Mouse (Mus musculus): ENCODE results near the gene Dcun1d2. TPM values are rescaled to one million over a fixed set of nuclear protein-coding genes. Genes with fewer than 3 reads are reported as not detected.
A peak's percentile ranks its signal among the peaks of the same experiment; 100 is the strongest.

Gene Dcun1d2
- total RNA-seq, 4 experiments from 2014 or later = 35.8 to 39.8 (median 38.4) TPM

- DNase-seq (ENCODE audit: low spot score in 2 of 2) = peak; percentile 65 to 79
Measured at GRCm38 (mm10) chr8:13254019-13254418, 33.9 kb downstream of the Dcun1d2 start, which contains the start of gene Adprhl1. Gene Adprhl1, minus strand, starts transcription at chr8:13254162.

- DNase-seq (ENCODE audit: low spot score in 2 of 2) = no peak
Measured at GRCm38 (mm10) chr8:13253413-13253812, 34.5 kb downstream of the Dcun1d2 start.

DNA sequence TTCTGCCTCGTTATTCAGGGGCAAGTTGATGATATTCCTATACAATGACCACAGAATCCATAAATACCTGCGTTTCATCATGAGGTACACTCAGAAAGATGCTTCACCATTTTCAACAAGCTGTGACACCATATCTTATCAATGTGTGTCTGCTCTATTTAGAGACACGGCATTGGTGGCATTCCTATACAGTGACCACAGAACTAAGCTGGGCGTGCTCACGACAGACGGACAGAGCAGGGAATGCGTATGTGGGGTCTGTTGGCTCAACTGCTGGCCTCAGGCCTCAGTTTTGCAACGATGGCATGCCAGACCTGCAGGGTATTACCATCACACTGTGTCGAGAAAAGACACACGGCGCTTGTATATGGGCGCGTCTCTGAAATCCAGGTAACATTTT is 35.1 kb downstream of the Dcun1d2 start:
- DNase-seq (ENCODE audit: low spot score in 2 of 2) = no peak

DNA sequence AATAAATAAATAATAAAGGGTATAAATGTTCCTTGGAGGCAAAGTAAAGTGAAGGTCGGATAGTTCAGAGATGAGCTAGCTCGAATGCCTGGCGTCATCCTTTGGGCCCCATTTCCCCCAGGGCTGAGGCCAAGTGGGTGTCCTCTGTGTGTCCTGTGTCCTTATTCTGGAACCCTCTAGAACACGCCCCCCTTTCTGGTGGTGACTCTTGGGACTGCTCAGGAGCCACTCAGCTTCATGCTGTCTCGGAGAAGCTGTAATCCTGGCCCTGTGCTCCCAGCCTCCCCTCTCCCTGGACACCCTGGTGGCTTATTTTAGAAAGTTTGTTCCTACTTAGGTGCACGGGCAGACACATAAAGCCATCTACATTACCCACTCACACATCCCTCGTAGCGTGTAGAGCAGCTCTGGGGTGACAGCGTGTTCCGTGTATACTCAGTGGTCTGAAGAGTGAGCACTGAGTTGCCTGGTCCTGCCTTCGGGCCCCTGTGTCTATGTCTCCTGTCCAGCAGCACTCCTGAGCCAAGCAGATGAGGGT is 43.5 kb downstream of the Dcun1d2 start:
- DNase-seq (ENCODE audit: low spot score in 2 of 2) = no peak

DNA sequence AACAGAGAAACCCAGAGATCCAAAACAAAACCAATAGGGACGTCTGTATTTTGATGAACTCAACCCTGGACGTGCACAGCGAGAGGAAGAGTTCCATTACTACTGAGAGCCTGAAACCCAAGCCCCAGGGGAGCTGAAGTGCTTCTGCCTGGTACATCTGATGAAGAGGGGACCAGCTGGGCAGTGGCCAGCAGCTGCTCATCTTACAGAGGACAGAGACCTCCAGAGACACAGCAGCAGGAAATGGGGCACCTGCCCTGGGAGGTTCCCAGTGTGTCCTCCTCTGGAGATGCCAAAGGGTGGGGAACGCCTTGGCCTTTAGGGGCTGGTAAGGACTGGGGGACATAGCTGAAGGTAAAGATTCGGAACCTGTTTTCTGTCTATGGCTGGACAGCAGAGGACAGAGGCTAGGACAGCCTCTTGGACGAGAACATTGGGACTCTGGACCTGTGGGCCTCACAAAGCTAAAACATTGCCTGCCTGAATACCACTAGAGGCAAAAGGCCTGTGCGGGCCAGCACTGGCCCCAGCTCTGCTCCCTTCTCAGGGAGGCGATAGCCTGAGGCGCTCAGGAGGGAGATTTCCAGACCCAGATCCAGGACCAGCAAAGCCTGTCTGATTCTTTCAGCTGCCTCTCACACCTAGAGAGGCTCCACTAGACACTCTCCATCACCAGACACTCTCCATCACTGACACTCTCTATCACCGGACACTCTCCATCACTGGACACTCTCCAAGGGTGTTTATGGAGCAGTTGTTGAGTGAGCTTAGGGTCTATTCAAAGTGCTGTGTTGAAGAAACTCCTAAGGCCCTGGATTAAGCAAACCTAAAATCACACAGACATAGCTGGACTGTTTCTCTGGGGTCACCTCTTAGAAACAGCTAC is 44.7 kb downstream of the Dcun1d2 start:
- DNase-seq (ENCODE audit: low spot score in 2 of 2) = no peak

DNA sequence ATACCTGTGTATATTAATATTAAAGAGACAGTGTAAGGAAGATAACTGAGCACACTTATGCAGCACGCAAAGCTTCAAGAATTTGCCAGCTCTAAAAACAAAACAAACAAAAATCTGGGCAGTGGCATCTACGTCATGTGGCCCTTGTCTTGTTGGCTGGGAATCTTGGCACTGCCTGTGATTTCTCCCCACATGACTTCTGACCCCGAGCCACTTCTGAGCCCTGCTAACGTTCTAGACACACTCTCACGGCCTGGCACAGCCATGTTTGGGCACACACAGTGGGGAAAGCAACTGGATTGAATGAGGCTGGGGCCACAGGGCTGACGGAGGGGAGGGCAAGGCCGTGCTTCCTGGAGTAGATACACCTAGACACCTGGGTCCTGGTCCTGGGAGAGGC is 47.2 kb downstream of the Dcun1d2 start:
- DNase-seq (ENCODE audit: low spot score in 2 of 2) = no peak

DNA sequence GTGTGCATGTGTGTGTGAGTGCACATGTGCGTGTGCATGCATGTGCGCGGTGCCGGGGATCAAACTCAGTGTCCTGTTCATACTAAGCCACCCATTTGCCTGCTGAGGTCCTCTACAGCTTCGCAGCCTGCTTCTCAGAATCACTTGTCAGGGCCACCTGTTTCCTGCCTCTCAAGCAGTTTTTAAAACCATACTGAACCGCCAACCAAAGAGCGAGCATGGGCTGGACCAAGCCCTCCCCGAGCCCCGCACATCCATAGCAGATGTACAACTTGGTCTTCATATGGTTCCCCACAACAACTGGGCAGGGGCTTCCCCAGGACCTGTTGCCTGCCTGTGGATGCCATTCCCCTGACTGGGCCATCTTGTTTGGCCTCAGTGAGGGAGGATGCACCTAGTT is 47.9 kb downstream of the Dcun1d2 start:
- no peak for DNase-seq (ENCODE audit: low spot score in 2 of 2)

DNA sequence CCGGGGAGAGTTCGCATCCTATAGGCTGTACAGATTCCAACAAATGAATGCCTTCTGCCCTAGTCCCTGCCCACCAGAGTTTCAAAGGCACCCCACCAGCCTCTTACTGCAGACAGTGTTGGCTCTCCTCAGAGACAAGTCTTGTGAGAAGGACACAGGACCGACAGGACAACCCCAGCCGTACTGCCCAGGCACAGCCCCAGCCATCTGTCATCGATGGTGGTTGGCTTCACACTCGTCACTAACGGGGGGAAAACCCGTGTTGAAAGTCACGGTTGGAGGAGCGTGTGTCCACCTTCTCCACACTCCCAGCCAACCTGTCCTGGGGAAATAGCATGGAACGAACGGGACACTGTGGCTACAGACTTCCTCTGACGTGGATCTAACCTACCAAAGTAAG is 53.1 kb downstream of the Dcun1d2 start:
- no peak for DNase-seq (ENCODE audit: low spot score in 2 of 2)

DNA sequence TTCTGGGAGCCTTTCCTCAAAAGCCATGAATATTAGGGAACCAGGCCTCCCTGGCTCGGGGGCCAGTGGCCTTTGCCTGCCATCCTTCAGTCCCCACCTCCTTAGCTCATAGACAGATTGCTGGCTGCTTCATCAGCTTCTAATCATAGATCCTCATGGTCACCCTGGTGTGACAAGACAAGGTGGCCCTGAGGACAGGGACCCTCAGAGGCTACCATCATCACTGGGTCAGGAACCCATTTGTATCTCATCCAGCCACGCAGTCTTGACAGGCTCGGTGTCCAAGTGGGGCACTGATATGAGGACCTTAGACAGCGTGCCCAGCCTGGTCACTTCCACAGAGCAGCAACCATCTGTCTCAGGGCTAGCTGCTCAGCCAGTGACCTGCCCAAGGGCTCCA is 57.5 kb downstream of the Dcun1d2 start:
- no peak for DNase-seq (ENCODE audit: low spot score in 2 of 2)

DNA sequence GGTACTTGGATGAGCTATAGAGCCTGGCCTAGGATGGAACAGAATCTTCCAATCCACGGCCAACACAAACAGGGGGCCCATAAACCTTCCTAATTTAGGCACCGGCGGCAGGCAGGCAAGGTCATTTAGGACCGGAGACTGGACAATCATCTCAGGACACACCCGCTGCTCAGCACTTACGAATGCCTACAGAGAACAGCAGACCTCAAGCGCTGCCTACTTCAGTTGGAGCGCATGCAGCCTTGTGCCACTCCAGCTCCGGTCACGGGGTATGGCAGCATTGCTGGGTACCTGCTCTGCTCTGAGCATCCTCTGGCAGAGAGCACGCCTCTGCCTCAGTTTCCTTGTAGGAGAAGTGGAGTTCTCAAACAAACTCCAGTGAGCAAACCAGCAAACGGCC is 58.1 kb downstream of the Dcun1d2 start:
- DNase-seq (ENCODE audit: low spot score in 2 of 2) = no peak

DNA sequence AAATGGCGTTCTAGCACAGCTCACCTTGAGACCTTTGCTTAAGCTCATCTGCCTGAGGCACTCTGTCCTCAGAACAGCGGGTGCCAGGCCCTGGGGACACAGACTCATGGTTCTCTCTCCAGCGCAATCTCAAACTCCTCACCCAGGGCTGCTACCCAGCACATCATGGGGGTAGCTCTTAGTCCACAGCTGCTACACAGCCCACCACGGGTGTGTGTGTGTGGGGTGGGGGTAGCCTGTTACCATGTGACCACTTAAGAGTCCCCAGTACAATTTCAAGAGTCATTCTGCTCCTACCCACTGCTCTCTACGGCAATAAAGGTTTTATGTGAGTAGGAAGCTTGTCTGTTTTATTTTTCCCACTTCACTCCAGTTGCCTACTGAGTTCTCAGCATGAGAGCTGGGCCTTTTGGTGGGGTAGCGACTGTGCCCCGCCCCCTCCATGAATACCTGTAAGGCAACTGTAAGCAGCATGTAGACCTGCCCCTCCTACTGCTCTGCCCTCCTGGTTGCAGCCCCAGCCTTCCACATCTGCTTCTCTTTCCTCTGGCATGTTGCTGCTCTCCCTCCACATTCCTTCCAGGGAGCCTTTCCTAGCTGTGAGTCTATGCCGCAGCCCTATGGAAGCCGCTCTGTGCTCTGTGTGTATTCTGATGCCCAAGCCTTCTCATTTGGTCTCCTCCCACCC is 58.9 kb downstream of the Dcun1d2 start:
- no peak for DNase-seq (ENCODE audit: low spot score in 2 of 2)

DNA sequence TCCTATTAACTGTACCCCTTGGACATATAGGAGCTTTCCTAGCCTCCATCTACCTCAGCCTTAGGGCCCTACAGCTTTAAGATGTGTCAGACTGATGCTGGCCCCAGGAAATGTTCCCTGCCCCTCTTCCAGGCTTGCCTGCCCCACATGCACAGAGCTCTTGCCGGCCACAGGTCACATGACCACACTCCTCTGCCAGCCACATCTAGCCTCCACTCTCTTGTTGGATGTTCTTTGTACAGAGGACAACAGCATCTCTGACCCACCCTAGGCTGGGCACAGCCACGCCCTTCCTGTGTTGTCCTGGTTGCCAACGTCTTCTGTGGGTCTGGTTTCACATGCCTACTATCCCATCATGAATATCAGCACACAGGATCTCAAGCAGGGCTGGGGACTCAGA is 60.7 kb downstream of the Dcun1d2 start:
- DNase-seq (ENCODE audit: low spot score in 2 of 2) = peak in 1 of 2 experiments; percentile 17

- peak; percentile 38 to 47 for DNase-seq (ENCODE audit: low spot score in 2 of 2)
Measured at GRCm38 (mm10) chr8:13226288-13226687, 61.6 kb downstream of the Dcun1d2 start.

DNA sequence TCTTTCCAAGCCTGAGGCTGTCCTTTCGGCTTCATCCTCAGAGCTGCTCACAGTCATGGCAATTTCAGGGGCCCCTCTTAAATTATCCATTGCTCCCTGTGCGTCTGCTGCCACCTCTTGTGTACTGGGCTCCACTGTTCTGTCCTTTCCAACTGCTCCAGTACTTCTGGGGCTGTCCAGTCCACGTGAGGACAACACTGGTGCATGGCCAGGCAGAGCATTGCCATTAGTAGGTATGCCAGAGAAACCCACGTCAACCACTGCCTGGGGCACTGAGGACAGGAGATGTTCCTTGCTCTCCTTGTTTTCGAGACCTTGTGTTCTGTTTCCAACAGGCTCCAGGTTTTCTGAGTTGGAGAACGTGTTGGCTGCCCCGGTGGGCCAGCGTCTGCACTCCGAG is 63.5 kb downstream of the Dcun1d2 start:
- no peak for DNase-seq (ENCODE audit: low spot score in 2 of 2)

DNA sequence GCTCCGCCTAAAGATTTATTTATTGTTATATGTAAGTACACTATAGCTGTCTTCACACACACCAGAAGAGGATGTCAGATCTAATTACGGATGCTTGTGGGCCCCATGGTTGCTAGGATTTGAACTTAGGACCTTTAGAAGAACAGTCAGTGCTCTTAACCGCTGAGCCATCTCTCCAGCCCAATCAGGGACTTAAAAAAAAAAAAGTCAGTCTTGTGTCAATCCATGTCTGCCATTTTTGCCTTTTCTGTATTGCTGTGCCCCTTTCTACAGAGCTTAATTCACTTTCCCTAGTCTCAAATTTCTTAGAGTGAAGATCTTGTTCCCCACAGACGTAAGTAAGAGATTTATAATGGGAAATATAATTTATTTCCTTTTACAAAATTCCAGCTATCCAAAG is 69.5 kb downstream of the Dcun1d2 start:
- no peak for DNase-seq (ENCODE audit: low spot score in 2 of 2)

DNA sequence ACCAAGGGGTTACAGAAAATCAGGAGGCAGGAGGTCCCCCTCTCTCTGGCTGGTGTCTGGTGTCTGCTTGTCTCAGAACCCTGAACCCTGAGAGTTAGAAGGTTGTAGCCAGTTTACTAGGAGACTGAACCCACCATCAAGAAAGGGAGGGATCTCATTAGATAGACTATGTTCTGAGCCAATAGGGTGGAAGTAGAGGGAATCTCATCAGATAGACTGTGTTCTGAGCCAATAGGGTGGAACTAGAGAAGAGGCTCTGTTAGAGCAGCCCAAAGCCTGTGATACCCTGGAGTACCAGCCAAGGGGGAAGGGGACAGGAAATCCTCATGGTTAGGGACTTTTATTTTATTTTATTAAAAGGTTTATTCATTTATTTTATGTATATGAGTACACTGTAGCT is 69.9 kb downstream of the Dcun1d2 start:
- no peak for DNase-seq (ENCODE audit: low spot score in 2 of 2)

- DNase-seq (ENCODE audit: low spot score in 2 of 2) = no peak
Measured at GRCm38 (mm10) chr8:13217093-13217492, 70.8 kb downstream of the Dcun1d2 start.

- DNase-seq (ENCODE audit: low spot score in 2 of 2) = no peak
Measured at GRCm38 (mm10) chr8:13216386-13216785, 71.5 kb downstream of the Dcun1d2 start.

DNA sequence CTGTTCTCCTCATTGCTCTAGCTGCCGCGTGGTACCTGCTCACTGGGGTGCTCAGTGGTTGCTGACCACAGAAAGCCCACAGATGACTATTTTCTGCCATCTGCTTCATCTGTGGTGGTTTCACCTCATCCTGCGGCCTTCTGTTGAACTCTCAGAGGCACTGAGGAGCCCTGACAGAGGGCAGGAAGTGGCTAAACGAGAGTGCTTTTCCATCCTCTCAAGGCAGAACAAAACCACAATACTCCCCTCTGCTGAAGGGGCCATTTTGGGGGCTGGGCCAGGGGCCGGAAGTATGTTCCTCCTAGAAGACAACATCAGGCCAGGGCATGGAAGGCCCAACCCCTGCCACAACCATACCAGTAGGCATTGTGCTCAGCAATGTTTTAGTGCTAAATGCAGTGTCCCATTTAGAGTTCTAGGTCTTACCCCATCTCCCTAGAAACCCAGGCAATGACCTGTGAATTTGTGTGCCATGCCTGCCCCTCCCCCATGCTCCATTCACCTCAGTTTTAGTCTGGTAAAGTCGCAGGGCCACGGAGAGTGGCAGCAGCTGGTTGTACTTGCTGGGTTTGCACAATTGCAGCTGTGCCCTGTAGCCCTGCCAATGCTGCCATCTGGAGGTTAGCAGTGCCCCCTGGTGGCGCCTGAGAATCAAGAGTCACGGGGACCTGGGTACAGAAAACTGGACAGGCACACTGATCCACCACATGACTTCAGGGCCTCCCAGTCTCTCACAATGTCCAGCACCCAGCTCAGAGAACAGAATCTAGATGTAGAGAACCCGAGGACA is 74.3 kb downstream of the Dcun1d2 start:
- DNase-seq (ENCODE audit: low spot score in 2 of 2) = peak; percentile 80 to 89

GRCm38 (mm10) chr8:13209770-13210169 is 78.2 kb downstream of the Dcun1d2 start:
- no peak for DNase-seq (ENCODE audit: low spot score in 2 of 2)

DNA sequence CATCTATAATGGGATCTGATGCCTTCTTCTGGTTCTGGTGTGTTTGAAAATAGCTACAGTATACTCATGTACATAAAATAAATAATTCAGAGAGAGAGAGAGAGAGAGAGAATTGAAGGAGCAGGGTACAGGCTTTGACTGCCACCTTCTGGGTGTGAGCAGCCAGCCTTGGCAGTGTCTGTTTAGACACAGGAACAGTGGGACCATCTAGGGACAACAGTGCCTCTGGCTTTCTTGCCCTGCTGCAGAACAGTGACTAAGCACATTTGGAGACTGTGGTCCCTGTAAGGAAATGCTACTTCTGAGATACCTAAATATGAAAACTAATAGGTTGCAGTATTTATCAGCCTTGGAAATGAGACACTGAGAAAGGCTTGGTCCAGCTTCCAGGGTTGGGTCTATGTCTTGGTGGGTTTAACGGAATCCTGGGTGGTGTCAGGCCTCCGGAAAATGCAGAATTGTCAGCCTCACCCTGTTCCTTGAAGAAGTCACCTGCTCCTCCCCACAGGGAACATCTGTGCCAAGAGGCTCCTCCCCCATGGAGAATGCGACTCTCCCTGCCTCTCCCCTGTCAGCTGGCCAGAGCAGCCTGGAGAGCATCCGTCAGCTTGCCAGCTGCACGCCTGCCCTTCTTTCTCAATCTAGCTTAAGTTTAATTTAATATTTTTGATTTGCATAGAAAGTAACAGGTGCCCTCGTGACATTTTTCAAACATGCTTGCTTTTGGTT is 79.1 kb downstream of the Dcun1d2 start:
- no peak for DNase-seq (ENCODE audit: low spot score in 2 of 2)

All from layer of hippocampus, adult 8-10 months (tissue).